Mouse (Mus musculus): ENCODE measurements at regions not wholly inside any gene's neighbourhood (a gene's known extent, or its start where the extent isn't known, plus 50 kb on each side); places are given as distances from the start of the nearest gene placed in this dataset.
A peak's percentile ranks its signal among the peaks of the same experiment; 100 is the strongest.
"Not testable (repeated sequence)": the region's sequence is repeated elsewhere in the genome, so short reads cannot be mapped to it uniquely, and the experiment has no call there.

DNA sequence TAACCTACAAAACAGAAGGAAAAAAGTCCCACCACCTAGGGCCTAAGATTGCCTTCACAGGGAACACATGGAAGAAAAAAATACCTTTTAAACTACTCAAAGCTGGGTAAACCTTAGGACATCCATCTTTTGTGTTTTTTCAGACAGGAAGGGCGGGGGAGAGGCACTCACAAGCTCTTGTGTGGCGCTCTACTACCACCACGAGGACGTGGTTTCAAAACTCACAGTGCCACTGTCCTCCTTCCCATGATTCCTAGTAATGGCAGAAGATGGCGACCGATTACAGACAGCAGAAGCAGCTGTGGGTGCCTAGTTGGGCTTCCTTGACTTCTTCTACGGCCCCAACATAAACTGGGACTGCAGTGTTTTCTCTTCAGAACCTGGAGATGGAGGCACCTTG lies 179.3 kb upstream of the Olfr1324 start:
- H3K4me1 ChIP-seq (ENCODE audit: control insufficient read depth, insufficient read depth, low read length): no peaks in the 10 kb centered on the region
- no peak overlapping the region for H3K9ac ChIP-seq (ENCODE audit: low read depth, poor library complexity, severe bottlenecking)
- no peak overlapping the region for H3K27ac ChIP-seq (ENCODE audit: insufficient read depth, low read length)
- no peaks in the 10 kb centered on the region for H3K27me3 ChIP-seq (ENCODE audit: control insufficient read depth, insufficient read depth, low read length, poor library complexity, severe bottlenecking)
- peaks cover 14% of the 10 kb centered on the region for H3K36me3 ChIP-seq (ENCODE audit: control insufficient read depth, insufficient read depth, low read length, poor library complexity, severe bottlenecking)
- TF ChIP-seq POLR2A (IDR thresholded peaks at IDR 0.05; ENCODE audit: insufficient read depth, low read length) (no peak), CTCF (IDR thresholded peaks at IDR 0.05; ENCODE audit: low read depth, low read length) (no peak), EP300 (IDR thresholded peaks at IDR 0.05; ENCODE audit: insufficient read depth, low read depth, low read length) (no peak)
- no peak overlapping the region for H3K4me3 ChIP-seq (ENCODE audit: low read depth, low read length)
- H3K9me3 ChIP-seq (replicated peaks; ENCODE audit: control insufficient read depth, insufficient read depth, low read length, poor library complexity, severe bottlenecking): no peaks in the 10 kb centered on the region

DNA sequence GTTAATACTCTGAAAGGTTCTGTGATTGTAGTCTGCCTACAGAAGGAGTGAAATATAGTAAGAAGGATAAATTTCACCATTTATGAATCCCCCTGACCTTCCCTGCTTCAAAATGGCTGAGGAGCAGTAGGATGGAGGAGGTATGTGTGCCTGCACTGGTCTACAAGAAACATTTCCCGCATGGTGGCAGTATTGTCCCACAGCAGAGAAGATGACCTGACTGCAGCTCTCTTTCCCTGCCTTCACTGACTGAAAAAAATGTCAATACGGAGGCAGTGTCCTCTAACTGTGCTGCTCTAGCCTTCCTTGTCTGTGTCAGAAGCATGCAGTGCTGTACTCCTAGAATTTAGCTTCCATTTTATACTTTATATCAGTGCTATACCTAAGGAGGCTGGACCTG lies 177.2 kb upstream of the Olfr1324 start:
- not testable (repeated sequence) for H3K27me3 ChIP-seq (ENCODE audit: control insufficient read depth, insufficient read depth, low read length, poor library complexity, severe bottlenecking); H3K9ac ChIP-seq (ENCODE audit: low read depth, poor library complexity, severe bottlenecking); H3K9me3 ChIP-seq (replicated peaks; ENCODE audit: control insufficient read depth, insufficient read depth, low read length, poor library complexity, severe bottlenecking); H3K4me1 ChIP-seq (ENCODE audit: control insufficient read depth, insufficient read depth, low read length); H3K36me3 ChIP-seq (ENCODE audit: control insufficient read depth, insufficient read depth, low read length, poor library complexity, severe bottlenecking); H3K4me3 ChIP-seq (ENCODE audit: low read depth, low read length); H3K27ac ChIP-seq (ENCODE audit: insufficient read depth, low read length)
- TF ChIP-seq CTCF (IDR thresholded peaks at IDR 0.05; ENCODE audit: low read depth, low read length): peak; percentile 15

DNA sequence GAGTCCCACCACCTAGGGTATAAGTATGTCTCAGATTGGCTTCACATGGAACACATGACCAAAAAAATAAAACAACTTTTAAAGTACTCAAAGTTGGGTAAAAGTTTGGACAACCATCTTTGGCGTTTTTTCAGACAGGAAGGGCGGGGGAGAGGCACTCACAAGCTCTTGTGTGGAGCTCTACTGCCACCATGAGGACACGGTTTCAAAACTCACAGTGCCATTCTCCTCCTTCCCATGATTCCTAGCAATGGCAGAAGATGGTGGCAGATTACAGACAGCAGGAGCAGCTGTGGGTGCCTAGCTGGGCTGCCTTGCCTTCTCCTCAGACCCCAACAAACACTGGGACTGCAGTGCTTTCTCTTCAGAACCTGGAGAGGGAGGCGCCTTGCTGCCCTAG lies 176.7 kb upstream of the Olfr1324 start:
- not testable (repeated sequence) for H3K27me3 ChIP-seq (ENCODE audit: control insufficient read depth, insufficient read depth, low read length, poor library complexity, severe bottlenecking); H3K4me1 ChIP-seq (ENCODE audit: control insufficient read depth, insufficient read depth, low read length); H3K4me3 ChIP-seq (ENCODE audit: low read depth, low read length); H3K9me3 ChIP-seq (replicated peaks; ENCODE audit: control insufficient read depth, insufficient read depth, low read length, poor library complexity, severe bottlenecking); H3K9ac ChIP-seq (ENCODE audit: low read depth, poor library complexity, severe bottlenecking); H3K27ac ChIP-seq (ENCODE audit: insufficient read depth, low read length); H3K36me3 ChIP-seq (ENCODE audit: control insufficient read depth, insufficient read depth, low read length, poor library complexity, severe bottlenecking)

DNA sequence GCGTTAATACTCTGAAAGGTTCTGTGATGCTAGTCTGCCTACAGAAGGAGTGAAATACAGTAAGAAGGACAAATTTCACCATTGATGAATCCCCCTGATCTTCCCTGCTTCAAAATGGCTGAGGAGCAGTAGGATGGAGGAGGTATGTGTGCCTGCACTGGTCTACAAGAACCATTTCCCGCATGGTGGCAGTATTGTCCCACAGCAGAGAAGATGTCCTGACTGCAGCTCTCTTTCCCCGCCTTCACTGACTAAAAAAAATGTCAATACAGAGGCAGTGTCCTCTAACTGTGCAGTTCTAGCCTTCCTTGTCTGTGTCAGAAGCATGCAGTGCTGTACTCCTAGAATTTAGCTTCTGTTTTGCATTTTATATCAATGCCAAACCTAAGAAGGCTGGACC lies 174.6 kb upstream of the Olfr1324 start:
- peak; percentile 11 for TF ChIP-seq CTCF (IDR thresholded peaks at IDR 0.05; ENCODE audit: low read depth, low read length)
- H3K4me1 ChIP-seq (ENCODE audit: control insufficient read depth, insufficient read depth, low read length); H3K4me3 ChIP-seq (ENCODE audit: low read depth, low read length); H3K9me3 ChIP-seq (replicated peaks; ENCODE audit: control insufficient read depth, insufficient read depth, low read length, poor library complexity, severe bottlenecking); H3K27me3 ChIP-seq (ENCODE audit: control insufficient read depth, insufficient read depth, low read length, poor library complexity, severe bottlenecking); H3K9ac ChIP-seq (ENCODE audit: low read depth, poor library complexity, severe bottlenecking); H3K36me3 ChIP-seq (ENCODE audit: control insufficient read depth, insufficient read depth, low read length, poor library complexity, severe bottlenecking): not testable (repeated sequence)
- H3K27ac ChIP-seq (ENCODE audit: insufficient read depth, low read length): peak overlapping the region; percentile 78; the same call in 1 of the 2 replicates

DNA sequence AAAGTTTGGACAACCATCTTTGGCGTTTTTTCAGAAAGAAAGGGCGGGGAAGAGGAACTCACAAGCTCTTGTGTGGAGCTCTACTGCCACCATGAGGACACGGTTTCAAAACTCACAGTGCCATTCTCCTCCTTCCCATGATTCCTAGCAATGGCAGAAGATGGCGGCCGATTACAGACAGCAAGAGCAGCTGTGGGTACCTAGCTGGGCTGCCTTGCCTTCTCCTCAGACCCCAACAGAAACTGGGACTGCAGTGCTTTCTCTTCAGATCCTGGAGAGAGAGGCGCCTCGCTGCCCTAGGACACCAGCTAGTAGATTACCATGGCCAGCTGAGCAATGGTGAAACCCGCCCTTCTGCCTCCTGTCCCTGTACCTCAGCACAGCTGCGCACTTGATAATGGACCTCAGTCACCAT lies 174.2 kb upstream of the Olfr1324 start:
- H3K27ac ChIP-seq (ENCODE audit: insufficient read depth, low read length): peak overlapping the region; percentile 78; the same call in 1 of the 2 replicates
- H3K9ac ChIP-seq (ENCODE audit: low read depth, poor library complexity, severe bottlenecking); H3K4me3 ChIP-seq (ENCODE audit: low read depth, low read length); H3K9me3 ChIP-seq (replicated peaks; ENCODE audit: control insufficient read depth, insufficient read depth, low read length, poor library complexity, severe bottlenecking); H3K36me3 ChIP-seq (ENCODE audit: control insufficient read depth, insufficient read depth, low read length, poor library complexity, severe bottlenecking); H3K27me3 ChIP-seq (ENCODE audit: control insufficient read depth, insufficient read depth, low read length, poor library complexity, severe bottlenecking); H3K4me1 ChIP-seq (ENCODE audit: control insufficient read depth, insufficient read depth, low read length): not testable (repeated sequence)
- peak; percentile 2 for TF ChIP-seq CTCF (IDR thresholded peaks at IDR 0.05; ENCODE audit: low read depth, low read length)

DNA sequence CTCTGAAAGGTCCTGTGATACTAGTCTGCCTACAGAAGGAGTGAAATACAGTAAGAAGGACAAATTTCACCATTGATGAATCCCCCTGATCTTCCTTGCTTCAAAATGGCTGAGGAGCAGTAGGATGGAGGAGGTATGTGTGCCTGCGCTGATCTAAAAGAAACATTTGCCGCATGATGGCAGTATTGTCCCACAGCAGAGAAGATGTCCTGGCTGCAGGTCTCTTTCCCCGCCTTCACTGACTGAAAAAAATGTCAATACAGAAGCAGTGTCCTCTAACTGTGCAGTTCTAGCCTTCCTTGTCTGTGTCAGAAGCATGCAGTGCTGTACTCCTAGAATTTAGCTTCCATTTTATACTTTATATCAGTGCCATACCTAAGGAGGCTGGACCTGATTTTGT lies 172.0 kb upstream of the Olfr1324 start:
- H3K9ac ChIP-seq (ENCODE audit: low read depth, poor library complexity, severe bottlenecking); H3K4me1 ChIP-seq (ENCODE audit: control insufficient read depth, insufficient read depth, low read length); H3K9me3 ChIP-seq (replicated peaks; ENCODE audit: control insufficient read depth, insufficient read depth, low read length, poor library complexity, severe bottlenecking); H3K27me3 ChIP-seq (ENCODE audit: control insufficient read depth, insufficient read depth, low read length, poor library complexity, severe bottlenecking); H3K4me3 ChIP-seq (ENCODE audit: low read depth, low read length): not testable (repeated sequence)
- H3K27ac ChIP-seq (ENCODE audit: insufficient read depth, low read length): 0 out of 2 replicates have a peak overlapping the region, but pooled peaks have one; percentile 5
- peaks cover 11% of the 10 kb centered on the region for H3K36me3 ChIP-seq (ENCODE audit: control insufficient read depth, insufficient read depth, low read length, poor library complexity, severe bottlenecking)

DNA sequence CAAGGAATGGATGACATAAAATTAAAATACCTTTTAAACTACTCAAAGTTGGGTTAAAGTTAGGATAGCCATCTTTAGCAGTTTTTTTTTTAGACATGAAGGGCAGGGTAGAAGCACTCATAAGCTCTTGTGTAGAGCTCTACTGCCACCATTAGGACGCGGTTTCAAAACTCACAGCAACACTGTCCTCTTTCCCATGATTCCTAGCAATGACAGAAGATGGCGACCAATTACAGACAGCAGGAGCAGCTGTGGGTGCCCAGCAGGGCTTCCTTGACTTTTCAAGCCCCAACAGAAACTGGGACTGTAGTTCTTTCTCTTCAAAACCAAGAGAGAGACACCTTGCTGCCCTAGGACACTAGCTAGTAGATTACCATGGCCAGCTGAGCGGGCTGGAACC lies 171.5 kb upstream of the Olfr1324 start:
- no peak overlapping the region for H3K4me3 ChIP-seq (ENCODE audit: low read depth, low read length)
- H3K27me3 ChIP-seq (ENCODE audit: control insufficient read depth, insufficient read depth, low read length, poor library complexity, severe bottlenecking): no peaks in the 10 kb centered on the region
- peaks cover 11% of the 10 kb centered on the region for H3K36me3 ChIP-seq (ENCODE audit: control insufficient read depth, insufficient read depth, low read length, poor library complexity, severe bottlenecking)
- no peaks in the 10 kb centered on the region for H3K4me1 ChIP-seq (ENCODE audit: control insufficient read depth, insufficient read depth, low read length)
- TF ChIP-seq POLR2A (IDR thresholded peaks at IDR 0.05; ENCODE audit: insufficient read depth, low read length) (no peak), CTCF (IDR thresholded peaks at IDR 0.05; ENCODE audit: low read depth, low read length) (no peak), EP300 (IDR thresholded peaks at IDR 0.05; ENCODE audit: insufficient read depth, low read depth, low read length) (no peak)
- no peak overlapping the region for H3K9ac ChIP-seq (ENCODE audit: low read depth, poor library complexity, severe bottlenecking)
- 0 out of 2 replicates have a peak overlapping the region, but pooled peaks have one; percentile 5 for H3K27ac ChIP-seq (ENCODE audit: insufficient read depth, low read length)
- H3K9me3 ChIP-seq (replicated peaks; ENCODE audit: control insufficient read depth, insufficient read depth, low read length, poor library complexity, severe bottlenecking): no peaks in the 10 kb centered on the region

DNA sequence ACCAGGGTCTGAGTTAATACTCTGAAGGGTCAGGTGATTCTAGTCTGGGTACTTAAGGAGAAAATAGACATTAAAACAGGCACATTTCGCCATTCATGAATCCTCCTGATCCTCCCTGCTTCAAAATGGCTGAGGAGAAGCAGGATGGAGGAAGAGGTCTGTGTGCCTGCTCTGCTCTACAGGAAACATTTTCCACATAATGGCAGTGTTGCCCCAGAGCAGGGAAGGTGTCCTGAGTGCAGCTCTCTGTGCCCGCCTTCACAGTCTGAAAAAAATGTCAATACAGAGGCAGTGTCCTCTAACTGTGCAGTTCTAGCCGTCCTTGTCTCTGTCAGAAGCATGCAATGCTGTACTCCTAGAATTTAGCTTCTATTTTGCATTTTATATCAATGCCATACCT lies 169.3 kb upstream of the Olfr1324 start:
- not testable (repeated sequence) for H3K27me3 ChIP-seq (ENCODE audit: control insufficient read depth, insufficient read depth, low read length, poor library complexity, severe bottlenecking); H3K4me3 ChIP-seq (ENCODE audit: low read depth, low read length); H3K9me3 ChIP-seq (replicated peaks; ENCODE audit: control insufficient read depth, insufficient read depth, low read length, poor library complexity, severe bottlenecking); H3K27ac ChIP-seq (ENCODE audit: insufficient read depth, low read length); H3K4me1 ChIP-seq (ENCODE audit: control insufficient read depth, insufficient read depth, low read length); H3K9ac ChIP-seq (ENCODE audit: low read depth, poor library complexity, severe bottlenecking)
- peaks cover 17% of the 10 kb centered on the region for H3K36me3 ChIP-seq (ENCODE audit: control insufficient read depth, insufficient read depth, low read length, poor library complexity, severe bottlenecking)
